Mouse (Mus musculus): ENCODE measurements around the gene Pvalb. TPM values are rescaled to one million over a fixed set of nuclear protein-coding genes. Genes with fewer than 3 reads are reported as not detected.

Pvalb gene
- total and polyA plus RNA-seq, 3 experiments: not detected

DNA sequence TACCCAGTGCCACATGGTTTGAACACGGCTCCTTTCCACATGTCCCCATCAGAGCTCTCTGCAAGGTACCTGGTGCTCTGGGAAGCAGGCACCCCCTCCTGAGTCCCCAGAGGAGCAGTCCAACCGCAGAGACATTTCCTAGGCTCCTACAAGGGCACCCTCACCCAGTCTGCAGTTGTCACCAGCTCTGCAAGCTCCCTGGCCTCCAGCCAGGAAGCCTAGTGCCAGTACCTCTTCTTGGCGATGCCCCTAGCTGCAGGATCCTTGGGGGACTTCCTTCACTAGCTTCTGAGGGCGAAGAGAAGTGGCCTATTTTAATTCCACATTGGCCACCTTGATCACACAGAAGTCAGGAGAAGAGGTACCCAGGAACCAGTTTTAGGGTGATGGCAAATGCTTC lies 48.4 kb downstream of the Pvalb start:
- H3K9me3 ChIP-seq (replicated peaks; ENCODE audit: insufficient read depth, low read length): no peaks in the 10 kb centered on the region
- no peaks in the 10 kb centered on the region for H3K4me1 ChIP-seq (ENCODE audit: control insufficient read depth in 1 of 2, insufficient read depth in 2 of 2, low read length in 2 of 2)
- no peak for DNase-seq (ENCODE audit: low read depth, low spot score)
- H3K9ac ChIP-seq (ENCODE audit: control insufficient read depth, low read depth, low read length, poor library complexity, severe bottlenecking): no peak overlapping the region
- H3K27me3 ChIP-seq (ENCODE audit: control insufficient read depth in 1 of 2, insufficient read depth in 2 of 2, low read length in 2 of 2): no peaks in the 10 kb centered on the region; a peak in 1 of 4 replicates
- no peak overlapping the region for H3K4me3 ChIP-seq (ENCODE audit: control insufficient read depth in 1 of 2, insufficient read depth in 1 of 2, low read depth in 2 of 2, low read length in 2 of 2)
- H3K27ac ChIP-seq (ENCODE audit: control insufficient read depth, low read depth, low read length): no peak overlapping the region
- H3K36me3 ChIP-seq (ENCODE audit: control insufficient read depth in 1 of 2, insufficient read depth in 2 of 2, low read length in 2 of 2): no peaks in the 10 kb centered on the region
- TF ChIP-seq MEF2A (IDR thresholded peaks at IDR 0.05; ENCODE audit: extremely low read depth, insufficient replicate concordance, low read depth, low read length, poor library complexity, severe bottlenecking) (no peak), HCFC1 (IDR thresholded peaks at IDR 0.05; ENCODE audit: low read depth, low read length) (no peak), E2F4 (IDR thresholded peaks at IDR 0.05; ENCODE audit: borderline replicate concordance, low read depth, low read length) (no peak), ETS1 (IDR thresholded peaks at IDR 0.05; ENCODE audit: low read depth, low read length) (no peak), JUND (IDR thresholded peaks at IDR 0.05; ENCODE audit: low read depth, low read length) (no peak), POLR2AphosphoS2 (IDR thresholded peaks at IDR 0.05; ENCODE audit: low read length) (no peak), SIN3A (IDR thresholded peaks at IDR 0.05; ENCODE audit: low read length) (no peak), RCOR1 (IDR thresholded peaks at IDR 0.05; ENCODE audit: low read depth, low read length) (no peak), UBTF (IDR thresholded peaks at IDR 0.05; ENCODE audit: borderline replicate concordance, insufficient read depth, low read depth, low read length) (no peak), CTCF (IDR thresholded peaks at IDR 0.05 in 2 of 3, conservative IDR thresholded peaks at IDR 0.05 in 1 of 3; ENCODE audit: control insufficient read depth in 1 of 3, insufficient read depth in 1 of 3, low read depth in 2 of 3, low read length in 3 of 3, poor library complexity in 1 of 3, severe bottlenecking in 1 of 3) (no peak), POLR2AphosphoS5 (IDR thresholded peaks at IDR 0.05; ENCODE audit: borderline replicate concordance, low read depth, low read length) (no peak), MXI1 (IDR thresholded peaks at IDR 0.05; ENCODE audit: low read depth, low read length) (no peak), GABPA (IDR thresholded peaks at IDR 0.05; ENCODE audit: low read depth, low read length) (no peak), MAZ (IDR thresholded peaks at IDR 0.05; ENCODE audit: low read depth, low read length) (no peak), EP300 (IDR thresholded peaks at IDR 0.05; ENCODE audit: low read depth in 1 of 2, low read length in 2 of 2) (no peak), NRF1 (IDR thresholded peaks at IDR 0.05; ENCODE audit: insufficient read depth, low read depth, low read length, poor library complexity, severe bottlenecking) (no peak)
- H3K79me2 ChIP-seq (ENCODE audit: control insufficient read depth, insufficient read depth, low read length, poor library complexity): no peaks in the 10 kb centered on the region

DNA sequence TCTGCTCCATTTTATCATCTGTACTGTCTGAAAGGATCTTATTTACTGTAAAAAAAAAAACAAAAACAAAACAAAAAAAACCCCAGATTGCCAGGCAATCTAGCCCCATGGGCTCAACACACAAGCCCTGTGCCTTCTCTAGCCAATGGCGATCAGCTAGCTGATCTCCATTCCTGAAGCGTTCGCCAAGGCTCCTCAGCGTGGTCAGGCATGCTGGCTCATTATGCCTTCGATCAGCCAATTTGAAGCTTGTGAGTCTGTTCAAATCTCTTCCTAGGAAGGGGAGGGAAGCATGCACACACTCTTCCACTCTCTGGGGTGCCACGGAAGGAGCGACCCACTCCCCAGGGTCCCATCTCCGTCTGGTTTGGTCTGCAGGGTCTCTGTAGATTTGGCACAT lies 48.9 kb downstream of the Pvalb start:
- no peaks in the 10 kb centered on the region for H3K4me1 ChIP-seq (ENCODE audit: control insufficient read depth in 1 of 2, insufficient read depth in 2 of 2, low read length in 2 of 2)
- no peak overlapping the region for H3K27ac ChIP-seq (ENCODE audit: control insufficient read depth, low read depth, low read length)
- no peaks in the 10 kb centered on the region for H3K9me3 ChIP-seq (replicated peaks; ENCODE audit: insufficient read depth, low read length)
- H3K4me3 ChIP-seq (ENCODE audit: control insufficient read depth in 1 of 2, insufficient read depth in 1 of 2, low read depth in 2 of 2, low read length in 2 of 2): no peak overlapping the region
- no peaks in the 10 kb centered on the region; a peak in 1 of 4 replicates for H3K27me3 ChIP-seq (ENCODE audit: control insufficient read depth in 1 of 2, insufficient read depth in 2 of 2, low read length in 2 of 2)
- no peak overlapping the region for H3K9ac ChIP-seq (ENCODE audit: control insufficient read depth, low read depth, low read length, poor library complexity, severe bottlenecking)
- DNase-seq (ENCODE audit: low read depth, low spot score): no peak
- no peak for TF ChIP-seq MEF2A (IDR thresholded peaks at IDR 0.05; ENCODE audit: extremely low read depth, insufficient replicate concordance, low read depth, low read length, poor library complexity, severe bottlenecking)
- no peak for TF ChIP-seq JUND (IDR thresholded peaks at IDR 0.05; ENCODE audit: low read depth, low read length)
- TF ChIP-seq SIN3A (IDR thresholded peaks at IDR 0.05; ENCODE audit: low read length): no peak
- TF ChIP-seq ETS1 (IDR thresholded peaks at IDR 0.05; ENCODE audit: low read depth, low read length): no peak
- TF ChIP-seq POLR2AphosphoS5 (IDR thresholded peaks at IDR 0.05; ENCODE audit: borderline replicate concordance, low read depth, low read length): no peak
- TF ChIP-seq NELFE (IDR thresholded peaks at IDR 0.05; ENCODE audit: low read depth, low read length): no peak
- no peak for TF ChIP-seq MYC (IDR thresholded peaks at IDR 0.05; ENCODE audit: low read depth, low read length)
- no peak for TF ChIP-seq HCFC1 (IDR thresholded peaks at IDR 0.05; ENCODE audit: low read depth, low read length)
- no peak for TF ChIP-seq EP300 (IDR thresholded peaks at IDR 0.05; ENCODE audit: low read depth in 1 of 2, low read length in 2 of 2)
- no peaks in the 10 kb centered on the region for H3K36me3 ChIP-seq (ENCODE audit: control insufficient read depth in 1 of 2, insufficient read depth in 2 of 2, low read length in 2 of 2)
- no peaks in the 10 kb centered on the region for H3K79me2 ChIP-seq (ENCODE audit: control insufficient read depth, insufficient read depth, low read length, poor library complexity)

Data from MEL (cell line).